Mouse (Mus musculus) gonadal fat pad, adult 2 months (tissue): ENCODE results near the gene Pigm. TPM values are rescaled to one million over a fixed set of nuclear protein-coding genes. Genes with fewer than 3 reads are reported as not detected.

ENCODE experiments used
- DNase-seq: peaks from one replicate; pipeline ENCODE4 v3.0.0-alpha.2; 2012; ENCODE audit warnings: low read depth
- polyA plus RNA-seq: library from polyadenylated mRNA; depleted of rRNA; stranded (reverse); fragments of >200 nt; gene quantifications from 2 replicates; pipeline ENCODE4 v1.2.3, GENCODE M21; 2012

Pigm gene
- polyA plus RNA-seq, 1 experiment: 6.6 TPM

DNA sequence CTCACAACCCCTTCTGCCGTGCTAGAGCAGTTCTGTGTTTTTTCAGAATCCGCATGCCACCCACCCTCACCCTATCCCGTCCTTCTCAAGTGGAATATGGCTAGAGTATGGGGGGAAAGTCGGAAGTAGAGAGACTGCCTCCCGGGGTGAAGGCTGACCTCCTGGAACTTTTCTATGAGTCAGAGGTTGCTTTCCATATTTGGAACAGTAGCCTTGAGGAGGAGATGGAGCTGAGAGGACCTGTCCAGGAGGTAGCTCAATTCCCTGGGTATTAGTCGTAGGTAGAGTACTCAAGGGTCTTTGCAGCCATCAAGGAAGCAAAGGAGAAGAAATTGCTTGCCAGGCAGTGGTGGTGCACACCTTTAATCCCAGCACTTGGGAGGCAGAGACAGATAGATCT is 24.3 kb upstream of the Pigm start:
- DNase-seq: no peak

DNA sequence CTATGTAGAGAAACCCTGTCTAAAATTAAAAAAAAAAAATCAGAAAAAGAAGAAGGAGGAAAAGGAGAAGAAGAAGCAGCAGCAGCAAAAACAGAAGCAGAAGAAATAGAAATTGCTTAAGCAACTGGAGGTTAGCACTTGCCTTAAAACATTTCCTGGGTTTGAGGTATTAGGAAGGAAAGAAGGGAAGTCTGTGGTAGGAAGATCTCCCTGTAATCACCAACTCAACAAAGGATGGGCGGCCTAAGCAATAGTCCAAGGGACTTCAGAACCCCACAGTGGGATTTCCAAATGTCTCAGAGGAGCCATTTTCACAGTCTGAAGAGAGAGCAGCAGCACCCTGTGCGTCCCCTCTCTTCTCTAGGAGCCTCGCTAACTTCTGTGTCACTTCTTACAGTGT is 23.9 kb upstream of the Pigm start:
- DNase-seq: no peak

DNA sequence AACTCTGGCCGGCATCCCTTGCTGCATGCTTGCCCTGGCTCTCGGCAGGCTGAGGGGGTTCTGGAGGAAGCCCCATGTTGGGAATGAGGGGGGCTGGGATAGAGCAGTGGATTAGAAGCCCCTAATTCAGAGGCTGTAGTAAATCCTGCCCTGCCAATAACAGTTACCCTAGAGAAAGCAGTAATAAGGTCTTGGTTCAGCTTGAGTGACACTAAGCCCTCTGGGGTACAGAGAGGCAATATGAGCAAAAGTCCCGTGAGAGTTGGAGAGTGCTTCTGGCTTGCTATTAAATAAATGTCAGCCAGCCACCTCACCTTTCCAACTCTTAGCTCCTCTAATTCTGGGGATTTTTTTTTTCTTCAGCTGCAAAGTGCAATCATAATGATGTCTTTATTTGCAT is 21.0 kb upstream of the Pigm start:
- no peak for DNase-seq

DNA sequence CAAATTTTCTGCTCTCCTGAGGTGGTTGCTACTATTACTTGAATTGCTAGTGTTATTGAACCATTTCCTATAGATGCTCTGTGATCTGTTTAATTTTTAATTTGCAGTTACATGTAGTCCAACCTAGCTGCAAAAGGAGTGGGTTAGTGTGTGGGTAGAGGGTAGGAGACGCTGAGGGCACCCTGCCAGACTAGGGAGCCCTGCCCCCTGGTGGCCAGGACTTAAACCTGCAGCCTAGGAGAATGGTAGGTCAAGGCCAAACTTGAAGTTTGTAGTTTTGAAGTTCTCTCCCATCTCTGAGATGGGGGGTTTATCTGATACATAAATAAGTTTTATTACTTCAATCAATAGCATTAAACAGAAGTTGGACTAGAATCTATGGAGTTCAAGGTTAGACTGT is 18.8 kb upstream of the Pigm start:
- no peak for DNase-seq

DNA sequence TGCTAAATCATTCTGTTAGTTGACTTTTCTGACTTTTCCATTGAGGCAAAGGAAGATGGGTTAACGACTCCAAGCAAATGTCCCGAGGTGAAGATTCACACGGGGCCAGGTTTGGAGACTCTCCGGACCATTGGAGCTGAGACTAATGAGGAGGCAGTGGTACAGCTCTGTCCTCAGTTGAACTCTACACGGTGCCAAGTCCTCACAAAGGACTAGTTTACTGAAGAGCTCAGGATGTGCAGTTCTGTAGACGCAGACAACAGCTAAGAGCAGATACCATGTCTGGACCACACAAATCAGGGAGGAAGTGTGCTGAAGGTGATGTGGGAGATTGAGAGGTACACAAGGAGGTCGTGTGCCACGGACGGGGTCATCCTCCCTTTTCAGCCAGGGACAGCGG is 18.0 kb upstream of the Pigm start:
- no peak for DNase-seq

DNA sequence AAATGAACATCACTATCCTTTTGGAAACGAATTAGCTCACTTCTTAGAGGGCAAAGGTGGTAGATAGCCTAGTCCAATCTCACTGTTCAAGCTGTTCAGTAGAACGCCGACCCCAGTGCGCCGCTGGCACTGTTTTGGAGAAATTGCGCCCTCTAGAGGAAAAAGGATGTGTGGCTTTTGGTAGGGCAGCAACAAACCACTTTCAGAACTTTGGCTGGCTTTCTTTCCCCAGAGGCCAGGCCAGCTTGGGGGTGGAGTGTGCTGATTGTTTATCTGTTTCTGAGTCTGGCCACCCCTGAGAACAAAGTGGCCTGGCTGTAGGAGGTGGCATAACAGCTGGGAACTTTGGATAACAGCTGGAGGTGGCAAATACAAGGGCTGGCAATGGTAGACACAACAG is 11.7 kb upstream of the Pigm start:
- DNase-seq: no peak

DNA sequence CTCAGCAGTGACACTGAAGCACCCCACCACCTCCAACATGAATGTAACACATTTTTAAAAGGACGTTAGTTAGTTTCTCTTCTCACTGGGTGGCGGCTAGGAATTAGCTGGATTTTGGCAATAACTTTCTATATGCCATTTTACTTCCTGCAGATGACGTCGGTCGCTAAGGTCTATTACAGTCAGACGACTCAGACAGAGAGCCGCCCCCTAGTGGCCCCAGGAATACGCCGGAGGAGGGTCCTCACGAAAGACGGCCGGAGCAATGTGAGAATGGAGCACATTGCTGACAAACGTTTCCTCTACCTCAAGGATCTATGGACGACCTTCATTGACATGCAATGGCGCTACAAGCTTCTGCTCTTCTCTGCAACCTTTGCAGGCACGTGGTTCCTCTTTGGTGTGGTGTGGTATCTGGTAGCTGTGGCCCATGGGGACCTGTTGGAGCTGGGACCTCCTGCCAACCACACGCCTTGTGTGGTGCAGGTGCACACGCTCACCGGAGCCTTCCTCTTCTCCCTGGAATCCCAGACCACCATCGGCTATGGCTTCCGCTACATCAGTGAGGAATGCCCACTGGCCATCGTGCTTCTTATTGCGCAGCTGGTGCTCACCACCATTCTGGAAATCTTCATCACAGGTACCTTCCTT is 7.5 kb upstream of the Pigm start:
- DNase-seq: no peak

DNA sequence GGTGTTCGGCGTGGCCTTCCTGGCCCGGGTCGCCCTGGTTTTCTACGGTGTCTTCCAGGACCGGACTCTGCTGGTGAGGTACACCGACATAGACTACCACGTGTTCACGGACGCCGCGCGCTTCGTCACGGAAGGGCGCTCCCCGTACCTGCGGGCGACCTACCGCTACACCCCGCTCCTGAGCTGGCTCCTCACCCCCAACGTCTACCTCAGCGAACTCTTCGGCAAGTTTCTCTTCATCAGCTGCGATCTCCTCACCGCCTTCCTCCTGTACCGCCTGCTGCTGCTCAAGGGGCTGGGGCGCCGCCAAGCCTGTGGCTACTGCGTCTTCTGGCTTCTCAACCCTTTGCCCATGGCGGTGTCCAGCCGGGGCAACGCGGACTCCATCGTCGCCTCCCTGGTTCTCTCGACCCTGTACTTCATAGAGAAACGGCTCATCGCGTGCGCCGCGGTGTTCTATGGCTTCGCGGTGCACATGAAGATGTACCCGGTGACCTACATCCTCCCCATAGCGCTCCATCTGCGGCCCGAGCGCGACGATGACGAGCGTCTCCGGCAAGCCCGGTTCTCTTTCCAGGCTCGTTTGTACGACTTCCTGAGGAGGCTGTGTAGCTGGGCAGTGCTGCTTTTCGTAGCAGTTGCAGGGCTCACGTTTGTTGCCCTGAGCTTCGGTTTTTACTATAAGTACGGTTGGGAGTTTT is 562 bp downstream of the Pigm start:
- no peak for DNase-seq

DNA sequence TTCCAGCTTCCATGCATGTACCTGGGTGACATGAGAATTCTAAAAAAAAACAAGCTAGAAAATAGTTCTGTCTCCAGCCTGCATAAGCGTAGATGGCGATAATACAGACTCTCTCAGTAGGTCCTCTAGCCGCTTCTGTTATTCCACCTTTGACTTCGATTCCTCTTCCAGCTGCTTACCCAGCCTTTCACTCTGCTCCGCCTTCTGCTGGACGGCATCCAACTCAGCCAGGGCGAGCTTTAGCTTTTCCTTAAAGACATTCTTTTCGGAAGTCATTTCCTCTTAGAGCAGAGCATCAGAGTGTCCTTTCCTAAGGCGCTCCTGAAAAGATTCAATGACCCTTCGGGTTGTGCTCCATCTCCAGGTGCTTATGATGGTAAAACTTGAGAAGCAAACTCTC is 3.7 kb downstream of the Pigm start:
- DNase-seq: no peak

DNA sequence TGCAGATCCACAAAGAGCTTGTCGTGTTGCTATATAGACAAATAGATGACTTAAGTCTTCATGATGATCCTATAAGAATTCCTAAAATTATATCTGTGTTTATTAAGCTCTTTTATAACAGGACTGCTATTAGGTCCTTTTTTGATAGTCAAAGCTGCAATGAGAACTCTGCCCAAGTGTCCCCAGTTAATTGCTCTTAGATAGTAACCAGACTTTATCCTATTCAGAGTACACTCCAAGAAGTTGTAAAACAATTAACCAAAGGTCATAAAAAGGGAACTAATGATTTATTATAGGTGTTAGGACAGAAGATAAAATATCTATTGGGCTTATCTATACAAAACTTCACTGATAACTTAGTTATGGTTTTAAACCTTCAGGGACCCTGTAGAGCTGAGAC is 5.7 kb downstream of the Pigm start:
- DNase-seq: no peak

DNA sequence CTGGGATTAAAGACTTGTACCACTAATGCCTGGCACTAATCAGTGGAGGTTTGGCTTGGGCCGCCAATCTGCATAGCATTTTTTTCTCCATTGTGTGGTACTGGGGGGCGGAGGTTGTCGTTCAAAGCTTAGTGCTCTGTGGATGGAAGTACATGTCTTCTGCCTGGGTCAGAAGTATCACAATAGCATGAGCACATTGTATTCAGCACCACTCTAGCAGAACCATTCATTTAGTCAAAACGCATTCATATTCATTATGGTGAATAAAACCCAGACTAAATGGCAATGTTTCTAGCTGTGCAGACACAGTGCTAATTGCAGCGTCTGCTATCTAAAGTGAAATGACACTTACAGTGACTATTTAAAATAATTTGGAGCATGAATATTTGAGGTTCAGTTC is 10.9 kb downstream of the Pigm start:
- no peak for DNase-seq

DNA sequence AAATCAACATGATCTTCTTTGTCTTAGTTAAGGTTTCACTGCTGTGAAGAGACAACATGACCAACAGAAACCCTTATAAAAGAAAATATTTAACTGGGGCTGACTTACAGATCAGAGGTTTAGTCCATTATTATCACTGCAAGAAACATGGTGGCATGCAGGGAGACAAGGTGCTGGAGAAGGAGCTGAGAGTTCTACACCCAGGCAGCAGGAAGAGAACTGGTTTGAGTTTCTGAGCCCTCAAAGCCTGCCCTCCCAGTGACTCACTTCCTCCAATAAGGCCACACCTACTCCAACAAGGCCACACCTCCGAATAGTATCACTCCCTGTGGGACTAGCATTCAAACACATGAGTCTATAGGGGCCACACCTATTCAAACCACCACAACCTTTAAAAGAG is 14.4 kb downstream of the Pigm start:
- no peak for DNase-seq

DNA sequence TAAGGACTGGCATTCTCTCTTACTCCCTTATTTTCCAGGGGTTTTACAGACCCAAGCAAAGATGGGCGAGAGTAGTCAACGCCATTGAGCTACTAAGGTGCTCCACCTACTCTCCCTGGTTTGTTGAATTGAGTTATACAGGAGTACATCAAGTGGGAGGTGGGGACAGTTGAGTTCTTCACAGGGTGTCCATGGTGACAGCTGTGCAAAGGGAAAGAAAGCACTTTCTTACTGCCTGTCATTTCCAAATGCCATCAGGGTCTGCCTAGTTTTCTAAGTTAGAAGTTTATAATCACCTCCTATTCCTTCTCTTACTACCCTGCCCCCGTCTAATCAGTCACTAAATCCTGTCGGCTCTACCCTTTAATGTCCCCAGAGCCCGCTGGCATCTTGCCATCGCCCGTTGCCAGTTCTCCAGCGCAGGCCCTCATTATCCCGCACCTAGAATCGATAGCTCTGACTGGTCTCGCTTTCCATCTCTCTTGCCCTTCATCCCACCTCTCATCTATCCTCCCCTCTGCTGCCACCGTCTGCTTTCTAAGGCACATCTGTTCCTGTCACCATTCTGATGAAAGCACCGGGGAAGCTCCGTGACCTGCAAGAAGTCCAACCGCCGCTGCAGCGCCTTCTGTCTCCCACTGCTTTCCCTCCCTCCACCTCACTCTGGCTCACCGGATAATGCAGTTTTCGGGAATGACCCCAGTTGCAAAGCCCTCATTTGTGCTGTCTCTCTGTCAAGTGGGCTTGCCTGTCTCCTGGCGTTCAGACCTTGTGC is 15.6 kb downstream of the Pigm start:
- DNase-seq: no peak

DNA sequence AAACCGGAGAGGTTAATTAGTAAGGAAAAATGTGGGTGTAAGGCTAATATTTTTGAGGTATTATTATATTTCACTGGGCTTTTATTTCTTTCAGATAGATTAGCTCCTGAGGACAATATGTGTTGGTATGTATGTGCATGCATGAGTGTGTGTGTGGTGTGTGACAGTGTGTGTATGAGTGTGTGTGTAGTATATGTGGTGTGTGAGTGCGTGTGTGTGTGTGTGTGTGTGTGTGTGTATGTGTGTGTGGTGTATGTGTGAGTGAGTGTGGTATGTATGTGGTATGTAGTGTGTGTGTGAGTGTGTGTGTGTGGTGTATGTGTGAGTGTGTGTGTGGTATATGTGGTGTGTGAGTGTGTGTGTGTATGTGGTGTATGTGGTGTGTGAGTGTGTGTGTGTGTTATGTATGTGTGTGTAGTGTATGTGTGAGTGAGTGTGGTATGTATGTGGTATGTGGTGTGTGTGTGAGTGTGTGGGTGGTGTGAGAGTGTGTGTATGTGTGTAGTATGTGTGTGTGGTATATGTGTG is 16.4 kb downstream of the Pigm start:
- DNase-seq: no peak

DNA sequence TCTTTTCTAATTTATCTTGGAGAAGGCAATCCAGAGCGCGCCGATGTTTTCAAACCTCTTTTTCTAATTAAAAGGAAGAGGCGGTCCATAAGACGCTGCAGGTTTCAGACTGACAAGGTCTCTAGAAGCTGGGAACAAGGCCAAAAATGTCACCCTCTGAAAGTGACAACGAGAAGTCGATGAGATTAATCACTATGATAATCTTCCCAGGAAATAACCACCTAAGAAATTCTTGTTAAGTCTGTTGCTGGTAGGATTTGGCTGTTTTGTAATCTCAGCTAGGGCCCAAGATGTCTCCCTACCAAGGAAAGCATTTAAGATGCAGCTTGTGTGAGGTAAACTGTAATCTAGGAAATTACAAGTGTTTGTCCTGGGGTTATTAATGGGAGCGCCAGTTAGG is 17.4 kb downstream of the Pigm start:
- no peak for DNase-seq

DNA sequence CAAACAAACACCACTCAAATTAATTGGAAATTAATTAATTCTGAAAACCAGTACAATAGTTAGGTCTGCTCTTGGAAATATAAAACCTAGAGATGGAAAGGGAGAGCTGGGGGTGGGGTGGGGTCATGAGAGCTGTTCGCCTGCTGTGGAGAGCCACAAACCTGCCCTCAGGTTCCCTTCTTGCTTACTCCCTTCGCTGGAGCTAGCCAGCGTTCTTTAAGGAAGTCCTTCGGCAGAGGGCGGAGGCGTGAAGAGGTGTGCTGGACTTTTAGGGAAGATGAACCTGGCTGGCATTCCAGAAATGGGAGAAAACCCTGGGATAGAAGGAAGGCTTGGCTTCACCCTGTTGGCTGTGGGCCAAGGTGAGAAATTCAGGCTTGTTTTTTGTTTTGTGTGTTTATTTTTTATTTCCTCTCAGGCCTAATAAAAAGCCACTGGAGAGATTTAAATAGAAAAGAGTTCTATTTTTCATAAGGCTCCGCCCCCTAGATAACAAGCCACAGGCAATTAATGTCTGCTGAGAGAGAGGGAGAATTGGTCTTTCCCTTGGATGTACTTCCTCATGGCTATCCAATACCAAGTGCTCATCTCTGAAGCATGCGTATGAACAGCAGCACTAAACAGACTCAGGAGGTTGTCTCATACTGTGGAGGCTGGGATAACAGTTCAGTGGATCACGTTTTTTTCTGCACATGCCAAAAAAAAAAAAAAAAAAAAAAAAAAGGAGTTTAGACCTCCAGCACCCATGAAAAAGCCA is 20.8 kb downstream of the Pigm start:
- DNase-seq: no peak

DNA sequence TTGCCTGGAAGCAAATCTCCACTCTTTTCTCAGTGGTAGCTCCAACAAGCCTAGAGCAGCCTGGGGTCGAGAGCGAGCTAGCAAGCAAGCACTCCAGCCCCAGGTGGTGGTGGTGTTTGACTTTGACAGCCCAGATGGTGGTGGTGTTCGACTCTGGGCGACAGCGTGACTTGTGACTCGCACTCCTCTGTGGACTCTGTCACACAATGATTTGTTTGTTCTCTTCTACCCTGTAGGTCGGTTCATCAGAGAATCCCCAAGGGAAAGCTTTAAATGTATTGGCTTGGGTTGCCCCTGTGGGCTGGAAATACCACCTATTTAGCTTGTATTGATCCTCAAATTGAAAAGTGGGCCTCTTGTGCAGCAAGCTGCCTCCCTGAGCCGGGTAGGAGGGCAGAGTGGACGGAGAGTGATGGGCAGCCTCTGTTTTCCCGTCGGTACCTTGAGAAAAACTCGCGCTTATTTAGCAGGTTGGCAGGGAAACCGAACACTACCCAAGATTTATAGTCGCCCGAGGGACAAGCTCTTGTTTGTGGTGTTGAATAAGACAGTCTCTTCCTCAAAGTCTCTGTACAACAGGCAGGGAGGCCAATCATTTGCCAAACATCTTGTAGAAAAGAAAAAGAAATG is 29.8 kb downstream of the Pigm start:
- DNase-seq: no peak

DNA sequence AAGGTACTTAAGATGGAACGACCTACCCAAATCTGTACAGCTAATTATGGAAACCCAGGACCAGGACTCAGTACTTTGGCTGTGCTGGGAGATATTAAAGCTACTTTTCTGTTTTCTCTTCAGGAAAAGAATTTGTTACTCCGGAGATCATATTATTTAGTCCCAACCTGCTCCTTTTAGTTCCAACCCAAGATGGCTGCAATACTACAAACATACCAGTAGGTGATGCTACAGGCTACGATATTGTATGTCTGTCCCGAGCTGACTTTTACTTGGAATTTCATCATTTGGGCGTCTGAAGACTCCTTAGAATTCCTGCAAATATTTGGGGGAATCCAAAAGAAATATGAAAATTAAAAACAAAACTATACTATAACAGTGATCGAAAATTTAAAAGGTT is 32.6 kb downstream of the Pigm start:
- no peak for DNase-seq

DNA sequence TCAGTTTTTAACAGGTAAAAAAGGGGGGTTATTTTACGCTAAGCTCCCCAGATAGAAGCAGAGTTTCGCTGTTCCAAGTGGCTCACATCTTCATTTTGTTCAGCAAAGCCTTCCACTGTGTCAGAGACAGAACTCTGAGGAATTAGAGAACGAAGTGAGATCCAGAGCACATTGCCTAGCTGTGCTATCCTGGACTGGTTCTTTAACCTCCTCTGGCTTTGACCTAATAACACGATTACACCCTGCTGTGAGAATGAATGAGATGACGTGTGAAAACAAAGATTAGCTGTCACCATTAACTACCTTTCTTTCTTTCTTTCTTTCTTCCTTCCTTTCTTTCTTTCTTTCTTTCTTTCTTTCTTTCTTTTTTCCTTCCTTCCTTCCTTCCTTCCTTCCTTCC is 33.1 kb downstream of the Pigm start:
- DNase-seq: no peak

DNA sequence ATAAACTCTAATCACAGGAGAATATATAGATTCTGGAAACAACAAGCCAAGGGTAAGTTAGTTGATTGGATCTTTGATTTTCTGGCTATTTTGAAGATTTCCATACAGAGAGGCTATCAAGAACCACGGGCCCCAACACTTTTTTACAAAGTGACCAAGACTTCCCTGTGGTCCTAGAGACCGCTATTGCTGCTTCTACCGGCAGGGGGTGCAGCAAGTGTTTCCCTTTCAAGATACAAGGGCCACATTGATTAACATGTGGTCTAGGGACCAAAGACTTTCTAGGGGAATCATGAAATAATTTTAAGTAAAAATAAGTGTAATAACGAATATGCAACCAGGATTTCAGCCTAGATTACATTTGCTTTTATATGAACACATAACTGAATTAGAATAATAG is 34.5 kb downstream of the Pigm start:
- DNase-seq: no peak

DNA sequence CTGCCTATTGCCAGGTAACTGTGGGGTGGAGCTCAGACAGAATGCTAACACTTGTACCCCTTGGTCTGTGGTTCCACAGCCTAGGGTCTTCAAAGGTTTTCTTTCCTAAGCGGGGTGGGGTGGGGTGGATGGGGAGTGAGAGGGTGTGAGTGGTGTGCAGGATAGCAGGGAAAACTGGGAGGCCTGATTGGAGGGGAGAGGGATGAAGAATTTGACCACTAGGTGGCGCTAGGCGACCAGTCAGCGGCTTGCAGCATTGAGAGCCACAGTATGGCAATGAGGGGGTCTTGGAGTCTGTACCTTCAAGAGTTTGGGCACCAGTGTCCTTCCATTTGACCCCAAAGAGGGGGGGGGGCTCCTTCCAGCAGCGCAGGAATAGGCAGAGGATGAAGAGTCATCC is 35.9 kb downstream of the Pigm start:
- no peak for DNase-seq
